Mouse (Mus musculus) monocyte, adult 5-6 weeks (primary cell): Measurements from ENCODE around the gene Acod1. TPM values are rescaled to one million over a fixed set of nuclear protein-coding genes. Genes with fewer than 3 reads are reported as not detected.

Experiments
- ATAC-seq: fragments of 153-309, 156-312 bp; replicated peaks from 2 replicates; pipeline ENCODE4 v1.8.0; 2017; ENCODE audit warnings: mild to moderate bottlenecking; ENCODE audit not compliant: low TSS enrichment, insufficient number of reproducible peaks, severe bottlenecking, poor library complexity, low FRiP score
- total RNA-seq: library from RNA; stranded (forward); fragments of 200-1000, 200-491, 200-594 nt; gene quantifications from 3 replicates; pipeline ENCODE4 v1.2.3, GENCODE M21; 2017

Acod1 gene
- total RNA-seq, 1 experiment from 2014 or later: 3.6 TPM

DNA sequence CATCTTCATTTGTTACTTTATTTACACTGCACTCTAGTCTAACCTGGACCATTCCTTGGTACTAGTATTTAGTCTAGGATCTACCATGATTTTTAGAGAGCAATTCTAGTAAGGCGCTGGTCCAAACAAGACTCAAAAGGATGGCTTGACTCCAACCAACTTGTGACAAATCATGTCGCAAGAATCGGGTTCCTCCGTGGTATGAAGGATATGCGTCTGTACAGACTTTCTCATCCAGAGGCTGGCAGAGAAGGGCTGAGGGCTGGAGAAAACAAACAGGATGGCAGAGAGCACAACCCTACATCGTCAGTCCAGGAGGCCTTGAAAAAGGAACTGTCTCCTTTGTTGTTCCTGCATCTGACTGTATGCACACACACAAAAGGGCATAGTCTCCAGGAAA is 49.8 kb downstream of the Acod1 start:
- no peak for ATAC-seq

DNA sequence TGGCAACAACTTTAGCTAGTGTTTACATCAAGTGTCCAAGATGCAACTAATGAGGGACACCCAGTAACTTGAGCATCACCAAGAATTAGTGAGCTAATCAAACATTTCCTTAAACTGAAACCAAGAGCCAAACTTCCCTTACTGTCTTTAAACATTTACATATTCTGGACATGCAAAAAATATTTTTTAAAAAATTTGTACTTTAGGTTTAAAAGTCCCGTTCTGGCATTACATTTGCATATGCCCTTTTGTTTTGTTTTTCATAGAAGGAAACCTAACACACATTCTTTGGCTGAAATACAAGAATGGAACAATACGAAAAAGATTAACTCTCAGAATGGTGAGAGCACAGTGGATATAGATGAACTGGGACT is 51.4 kb downstream of the Acod1 start:
- no peak for ATAC-seq

DNA sequence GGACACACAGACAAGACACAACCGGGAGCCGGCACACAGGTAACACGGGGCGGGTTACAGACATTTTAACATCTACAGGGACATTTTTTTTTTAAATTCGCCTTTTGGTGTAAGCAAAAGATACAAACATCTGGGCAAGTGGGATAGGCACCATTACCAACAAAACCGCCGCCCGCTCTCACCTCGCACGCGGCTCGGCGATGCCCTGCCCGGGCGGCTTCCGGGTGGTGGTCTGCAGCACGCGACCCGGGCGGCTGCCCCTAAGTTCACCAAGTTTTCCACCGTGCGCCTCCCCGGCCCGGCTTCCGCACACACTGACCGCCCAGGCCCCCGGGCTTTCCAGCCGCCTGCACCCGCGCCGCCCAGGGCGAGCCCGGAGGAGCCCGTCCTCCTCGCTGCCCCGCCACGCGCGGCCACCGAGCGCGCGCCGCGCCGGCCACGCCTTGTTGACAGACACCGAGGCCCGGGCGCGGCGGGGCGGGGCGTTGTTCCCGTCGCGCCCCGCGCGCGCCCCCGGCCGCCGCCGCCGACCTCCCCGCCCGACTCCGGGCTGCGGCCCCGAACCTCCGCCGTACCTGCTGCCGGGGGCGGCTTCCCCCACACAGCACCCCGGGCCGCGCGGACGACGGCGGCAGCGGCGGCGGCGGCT is 51.9 kb downstream of the Acod1 start:
- ATAC-seq: peak; percentile 27; the same call in 1 of the 2 replicates

DNA sequence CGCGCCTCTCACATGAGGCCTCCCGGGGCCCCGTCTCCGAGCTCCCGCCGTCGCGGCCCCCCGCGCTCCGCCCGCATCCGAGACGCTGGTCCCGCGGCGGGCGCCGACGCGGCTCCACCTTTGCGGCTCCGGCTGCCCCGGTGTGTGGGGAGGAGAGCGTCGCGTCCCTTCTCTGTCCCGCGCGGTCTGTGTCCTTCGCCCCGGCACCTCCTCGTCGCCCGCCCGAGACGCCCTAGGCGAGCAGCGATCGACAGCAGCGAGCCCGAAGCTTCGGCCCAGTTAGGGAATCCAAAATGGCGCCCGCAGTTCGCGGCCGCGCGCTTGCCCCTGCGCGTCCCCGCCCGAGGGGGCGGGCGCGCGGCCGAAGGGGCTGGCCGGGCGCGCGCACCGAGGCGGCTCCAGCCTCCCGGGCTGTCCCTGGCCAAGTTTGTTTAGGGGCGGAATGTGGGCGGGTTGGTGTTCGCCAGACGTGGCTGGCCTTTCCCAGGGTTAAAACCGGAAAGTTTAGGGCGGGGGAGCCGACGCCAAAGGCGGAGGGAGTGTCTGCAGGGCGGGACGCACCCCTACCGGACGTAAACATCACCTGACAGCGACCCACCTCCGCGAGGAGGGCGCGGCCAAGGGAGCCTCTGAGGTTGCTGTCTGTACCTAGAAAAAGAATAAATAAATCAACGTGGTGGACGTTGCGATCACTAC is 52.6 kb downstream of the Acod1 start, which contains the start of gene Fbxl3:
Fbxl3 (minus strand) TSS at position 329 of the 696 bp plus-strand sequence.
- ATAC-seq: peak; percentile 84

DNA sequence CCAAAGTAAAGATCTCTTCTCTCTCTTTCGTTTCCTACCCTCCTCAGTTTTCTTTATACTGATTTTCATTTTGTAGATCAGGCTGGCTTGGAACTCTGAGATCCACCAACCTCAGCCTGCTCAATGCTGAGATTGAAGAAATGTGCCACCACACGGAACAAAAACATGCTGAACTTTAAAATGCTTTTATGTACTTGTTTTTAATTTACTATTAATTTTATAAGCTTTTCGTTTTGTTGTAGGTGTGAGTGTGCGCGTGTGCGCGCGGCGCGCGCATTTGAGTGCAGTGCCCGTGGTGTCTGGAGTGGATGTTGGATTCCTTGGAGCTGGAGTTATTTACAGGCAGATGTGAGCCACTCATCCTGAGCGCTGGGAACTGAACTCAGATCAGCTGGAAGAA is 53.5 kb downstream of the Acod1 start:
- no peak for ATAC-seq

DNA sequence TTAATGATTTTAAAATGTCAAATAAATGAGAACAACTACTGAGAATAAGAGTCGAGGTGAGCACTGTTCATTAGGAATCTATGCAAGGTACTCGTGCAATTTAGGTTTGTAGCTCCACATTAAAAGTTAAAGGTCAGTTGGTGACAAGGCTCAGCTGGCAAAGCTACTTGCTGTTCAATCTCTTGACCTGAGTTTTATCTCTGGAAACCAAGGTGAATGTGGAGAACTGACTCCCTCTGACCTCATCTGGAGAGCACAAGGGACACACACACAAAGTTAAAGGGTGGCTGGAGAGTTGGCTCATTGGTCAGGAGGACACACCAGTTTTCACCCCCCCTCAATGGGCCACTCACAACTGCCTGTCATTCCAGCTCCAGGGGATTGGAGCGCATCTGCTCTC is 54.4 kb downstream of the Acod1 start:
- ATAC-seq: no peak

DNA sequence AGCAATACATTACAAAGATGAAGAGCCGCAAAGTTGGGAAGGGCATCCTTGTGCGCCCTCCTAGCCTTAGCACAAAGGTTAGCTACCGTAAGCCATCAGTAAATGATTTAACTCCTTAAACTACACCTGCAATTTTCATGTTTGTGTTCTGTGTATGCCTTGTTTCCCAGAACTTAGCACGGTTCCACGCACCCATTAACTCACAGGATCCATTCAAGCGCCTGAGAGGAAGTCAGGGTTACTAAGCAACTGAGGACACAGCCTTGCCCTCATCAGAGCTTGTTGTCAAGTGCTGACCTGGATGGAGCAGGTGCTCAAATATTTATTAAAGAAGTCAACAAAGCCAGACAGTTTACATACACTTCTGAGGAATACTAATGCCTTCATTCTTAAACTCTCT is 55.5 kb downstream of the Acod1 start:
- no peak for ATAC-seq

DNA sequence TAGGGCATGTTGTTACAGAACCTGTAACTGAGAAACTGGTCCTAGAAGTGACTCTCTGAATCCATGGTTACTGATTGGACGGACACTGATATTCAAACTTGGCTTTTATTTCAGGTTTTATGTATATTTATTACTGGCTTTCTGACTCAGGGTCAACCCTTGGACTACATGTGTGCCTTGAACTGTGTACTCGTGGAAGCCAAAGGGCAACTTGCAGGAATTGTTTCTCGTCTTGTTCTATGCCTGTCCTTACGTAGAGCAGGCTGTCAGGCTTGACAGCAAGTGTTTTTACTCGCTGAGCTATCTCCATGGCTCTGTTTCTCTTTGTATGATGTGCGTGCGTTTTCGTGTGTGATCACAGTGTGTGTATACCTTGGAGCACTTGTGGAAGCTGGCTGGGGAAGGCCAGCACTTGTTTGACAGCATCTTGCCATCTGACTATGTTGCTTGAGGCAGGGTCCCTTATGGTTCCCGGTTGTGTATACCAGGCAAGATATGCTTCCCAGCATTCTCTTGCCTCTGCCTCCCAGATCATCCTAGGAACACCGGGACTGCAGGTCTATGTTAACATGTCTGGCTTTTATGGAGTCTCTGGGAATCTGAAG is 56.1 kb downstream of the Acod1 start:
- no peak for ATAC-seq

Other genes with a start within 250 kb of the Acod1 start
- 144 to 172 TPM (median 153 TPM) in 3 replicates for gene Kctd12, start 64.3 kb upstream of the Acod1 start, total RNA-seq
- 56.4 to 63.7 TPM (median 61.5 TPM) in 3 replicates for gene Cln5, start 23.2 kb downstream of the Acod1 start, total RNA-seq
- 179 to 209 TPM (median 190 TPM) in 3 replicates for gene Fbxl3, start 52.6 kb downstream of the Acod1 start, total RNA-seq